Mouse (Mus musculus) ES-E14 (cell line): ENCODE data around the gene Afmid. TPM values are rescaled to one million over a fixed set of nuclear protein-coding genes. Genes with fewer than 3 reads are reported as not detected.
A peak's percentile ranks its signal among the peaks of the same experiment; 100 is the strongest.

ENCODE experiments used
- DNase-seq: peaks from one replicate; pipeline ENCODE4 v3.0.0-alpha.2; 2013; ENCODE audit warnings: low read depth, low spot score
- H3K27ac ChIP-seq: 2 replicates; pipeline ENCODE4 v1.5.1; 2012; ENCODE audit warnings: low read depth, mild to moderate bottlenecking, low read length, moderate library complexity, mixed read lengths; ENCODE audit not compliant: poor library complexity, insufficient read depth, severe bottlenecking
- H3K36me3 ChIP-seq: 2 replicates; pipeline ENCODE4 v1.6.1; 2012; ENCODE audit warnings: mild to moderate bottlenecking, low read length, moderate library complexity, mixed read lengths; ENCODE audit not compliant: control insufficient read depth, poor library complexity, insufficient read depth, severe bottlenecking
- H3K4me1 ChIP-seq, 2 experiments: fragments of 150-350 bp in 1 of 2; sonication (generic) in 1 of 2; 2 replicates each; pipeline ENCODE4 v1.6.1; 2012; ENCODE audit warnings: low read length in 2 of 2, mild to moderate bottlenecking in 1 of 2, mixed read lengths in 1 of 2; ENCODE audit not compliant: control insufficient read depth in 2 of 2, insufficient read depth in 2 of 2, poor library complexity in 1 of 2
- H3K4me3 ChIP-seq, 2 experiments: fragments of 150-350 bp in 1 of 2; sonication (generic) in 1 of 2; 2 replicates each; pipeline ENCODE4 v1.5.1; 2012; ENCODE audit warnings: low read length in 2 of 2, low read depth in 1 of 2, mild to moderate bottlenecking in 1 of 2, mixed read lengths in 1 of 2; ENCODE audit not compliant: insufficient read depth in 1 of 2, poor library complexity in 1 of 2, severe bottlenecking in 1 of 2
- H3K9ac ChIP-seq: 2 replicates; pipeline ENCODE4 v1.6.1; 2012; ENCODE audit warnings: low read depth, mild to moderate bottlenecking, low read length, mixed read lengths; ENCODE audit not compliant: poor library complexity, insufficient read depth, severe bottlenecking
- H3K9me3 ChIP-seq: fragments of 150-350 bp; sonication (generic); 2 replicates; pipeline ENCODE4 v1.6.1; 2012; ENCODE audit warnings: low read depth, mild to moderate bottlenecking, low read length; ENCODE audit not compliant: control insufficient read depth, insufficient read depth
- CHD2 ChIP-seq: IDR thresholded peaks from 2 replicates; pipeline ENCODE4 v1.6.1; 2014; ENCODE audit warnings: mild to moderate bottlenecking, low read depth, low read length, inconsistent platforms
- HCFC1 ChIP-seq: IDR thresholded peaks from 2 replicates; pipeline ENCODE4 v1.6.1; 2012; ENCODE audit warnings: low read length, inconsistent platforms, borderline replicate concordance; ENCODE audit not compliant: insufficient read depth
- MAFK ChIP-seq: IDR thresholded peaks from 2 replicates; pipeline ENCODE4 v1.6.1; 2014; ENCODE audit warnings: mild to moderate bottlenecking, low read depth, low read length, inconsistent platforms; ENCODE audit not compliant: insufficient read depth
- ZC3H11A ChIP-seq: IDR thresholded peaks from 2 replicates; pipeline ENCODE4 v1.6.1; 2012; ENCODE audit warnings: low read depth, mild to moderate bottlenecking, inconsistent platforms, low read length, borderline replicate concordance
- ZNF384 ChIP-seq: IDR thresholded peaks from 2 replicates; pipeline ENCODE4 v1.6.1; 2012; ENCODE audit warnings: low read depth, low read length, inconsistent platforms
- in situ Hi-C, 2 experiments: fragments of 600-800 bp; cut with MboI; formaldehyde crosslinking; loops; one replicate each; pipeline ENCODE4 v1.15.1; 2025; ENCODE audit warnings: low sequenced_read_pairs in 2 of 2, inconsistent platforms in 1 of 2; ENCODE audit not compliant: unreplicated experiment in 2 of 2
- total RNA-seq: library from RNA; depleted of rRNA; stranded (reverse); fragments of 300-350 nt; gene quantifications from 2 replicates; pipeline ENCODE4 v1.2.3, GENCODE M21; 2012

Gene Afmid
- total RNA-seq, 1 experiment: 1.8 TPM

GRCm38 (mm10) chr11:117875681-117876080 lies 50.0 kb downstream of the Afmid start:
- TF ChIP-seq HCFC1 (no peak), ZNF384 (no peak), ZC3H11A (no peak), CHD2 (no peak), MAFK (no peak)
- Histone ChIP-seq H3K27ac (peak overlapping the region; percentile 45), H3K9ac (no peak overlapping the region; the same call in 1 of the 2 replicates), H3K36me3 (no peaks in the 10 kb centered on the region), H3K9me3 (no peaks in the 10 kb centered on the region), H3K4me3 (no peak overlapping the region), H3K4me1 (peaks cover 17 to 36% of the 10 kb centered on the region in 2 experiments)
- no peak for DNase-seq
- in situ Hi-C loops: no loop called here

DNA sequence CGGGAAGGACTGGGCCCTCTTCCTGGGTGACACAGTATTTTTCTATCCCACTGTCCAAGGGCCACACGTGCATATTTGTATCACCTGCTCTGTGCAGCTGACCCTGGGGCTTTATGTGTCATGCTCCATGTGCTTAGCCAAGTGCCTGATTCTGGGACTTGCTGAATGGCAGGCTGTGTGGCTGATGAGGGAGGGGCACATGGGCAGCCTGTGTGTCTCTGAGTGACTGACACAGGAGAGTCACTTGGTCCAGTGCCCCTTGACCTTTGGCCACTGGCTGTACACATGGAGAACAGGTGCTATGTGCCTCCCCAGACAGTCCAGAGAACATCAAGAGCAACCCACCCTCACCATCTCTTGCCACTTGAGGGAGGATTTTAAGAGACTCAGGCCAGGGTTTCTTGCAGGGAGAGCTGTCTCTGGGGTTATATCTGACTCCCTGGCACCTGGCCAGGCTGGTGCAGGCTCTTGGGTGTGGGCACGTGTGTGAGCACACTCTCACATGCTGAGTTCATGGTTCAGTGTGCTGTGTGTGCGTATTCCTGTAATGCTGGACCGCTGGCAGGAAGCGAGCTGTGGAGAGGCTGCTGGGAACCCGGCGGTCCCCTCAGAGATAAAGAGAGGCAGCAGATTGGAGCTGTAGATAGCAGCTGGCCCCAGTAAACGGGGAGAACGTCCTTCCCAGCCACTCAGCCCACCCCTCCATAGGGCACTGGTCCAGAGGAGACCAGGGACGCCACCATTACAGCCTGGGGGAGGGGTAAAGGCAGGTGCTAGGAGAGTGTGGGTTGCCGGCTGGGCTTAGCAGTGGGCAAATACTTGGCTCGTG lies 52.4 kb downstream of the Afmid start:
- in situ Hi-C loops: no loop called here
- peak overlapping the region; percentile 13; the same call in 1 of the 2 replicates for H3K27ac ChIP-seq
- peaks cover 19 to 54% of the 10 kb centered on the region in 2 experiments for H3K4me1 ChIP-seq
- TF ChIP-seq HCFC1 (no peak), ZC3H11A (no peak), ZNF384 (no peak), MAFK (no peak), CHD2 (no peak)
- no peaks in the 10 kb centered on the region for H3K36me3 ChIP-seq
- peak overlapping the region; percentile 6 to 58; a peak in 3 of 4 replicates for H3K4me3 ChIP-seq
- DNase-seq: no peak
- H3K9me3 ChIP-seq: no peaks in the 10 kb centered on the region
- H3K9ac ChIP-seq: peak overlapping the region; percentile 68

DNA sequence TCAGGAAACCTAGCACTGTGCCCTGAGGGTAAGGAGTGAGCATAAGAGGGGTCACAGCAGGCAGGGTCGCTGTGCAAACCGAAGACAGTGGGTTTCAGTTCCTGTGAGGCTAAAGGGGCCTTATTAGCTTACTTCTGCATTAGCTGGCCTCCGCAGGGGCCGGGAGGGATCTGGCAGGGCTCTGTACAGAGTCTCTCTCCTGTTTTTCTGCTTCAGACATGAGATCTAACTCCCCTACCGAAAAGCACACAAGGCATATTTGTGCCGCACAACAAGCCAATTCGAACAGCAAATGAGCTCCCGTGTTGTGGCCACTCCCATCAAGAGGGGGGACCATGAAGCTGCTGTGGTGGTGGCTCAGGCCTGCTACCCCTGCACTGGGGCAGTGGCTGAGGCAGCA lies 53.2 kb downstream of the Afmid start:
- peaks cover 22 to 52% of the 10 kb centered on the region in 2 experiments for H3K4me1 ChIP-seq
- H3K27ac ChIP-seq: no peak overlapping the region; the same call in 1 of the 2 replicates
- in situ Hi-C loops: no loop called here
- H3K9ac ChIP-seq: peak overlapping the region; percentile 57; the same call in 1 of the 2 replicates
- H3K9me3 ChIP-seq: no peaks in the 10 kb centered on the region
- no peaks in the 10 kb centered on the region for H3K36me3 ChIP-seq
- no peak for DNase-seq
- H3K4me3 ChIP-seq: peak overlapping the region; percentile 53 to 58; a peak in 3 of 4 replicates
- no peak for TF ChIP-seq ZNF384
- no peak for TF ChIP-seq MAFK
- TF ChIP-seq ZC3H11A: no peak

- Histone ChIP-seq H3K4me1 (peaks cover 22 to 49% of the 10 kb centered on the region in 2 experiments), H3K36me3 (no peaks in the 10 kb centered on the region), H3K9ac (peak overlapping the region; percentile 34), H3K27ac (no peak overlapping the region), H3K9me3 (no peaks in the 10 kb centered on the region), H3K4me3 (peak overlapping the region; percentile 17 to 19; a peak in 2 of 4 replicates)
- TF ChIP-seq MAFK: no peak
- no peak for TF ChIP-seq ZNF384
- TF ChIP-seq CHD2: no peak
- no peak for TF ChIP-seq HCFC1
- no peak for TF ChIP-seq ZC3H11A
- in situ Hi-C loops: no loop called here
- DNase-seq: no peak
Measured at GRCm38 (mm10) chr11:117879676-117880075, 54.0 kb downstream of the Afmid start.
